Mouse (Mus musculus) yolk sac, embryonic 10.5 days (tissue): ENCODE measurements around the gene Ptdss2.

ENCODE experiments used
- DNase-seq: peaks from one replicate; pipeline ENCODE4 v3.0.0-alpha.2; 2017; ENCODE audit warnings: low spot score

Gene Ptdss2

GRCm38 (mm10) chr7:141173323-141173850, 51.2 kb downstream of the Ptdss2 start:
- DNase-seq, result no peak

GRCm38 (mm10) chr7:141175068-141175467, 52.9 kb downstream of the Ptdss2 start:
- no peak for DNase-seq

- DNase-seq, result peak; percentile 74
Measured at GRCm38 (mm10) chr7:141176173-141176572, 54.0 kb downstream of the Ptdss2 start.

- no peak for DNase-seq
Measured at GRCm38 (mm10) chr7:141188194-141188593, 66.0 kb downstream of the Ptdss2 start.

- DNase-seq, result no peak
Measured at GRCm38 (mm10) chr7:141188733-141189132, 66.6 kb downstream of the Ptdss2 start.

GRCm38 (mm10) chr7:141190220-141190619, 68.0 kb downstream of the Ptdss2 start:
- DNase-seq, result no peak

- no peak for DNase-seq
Measured at GRCm38 (mm10) chr7:141191036-141191435, 68.9 kb downstream of the Ptdss2 start.

GRCm38 (mm10) chr7:141191796-141192685, 69.9 kb downstream of the Ptdss2 start:
- DNase-seq, result no peak

GRCm38 (mm10) chr7:141192776-141193347, 70.7 kb downstream of the Ptdss2 start:
- no peak for DNase-seq

GRCm38 (mm10) chr7:141193348-141193856, 71.2 kb downstream of the Ptdss2 start:
- peak; percentile 70 for DNase-seq

GRCm38 (mm10) chr7:141193948-141194347, 71.8 kb downstream of the Ptdss2 start, which contains the start of the genes Hras and Lrrc56:
TSS of gene Hras (minus strand) at chr7:141194005.
TSS of gene Lrrc56 (plus strand) at chr7:141194157.
- DNase-seq, result peak; percentile 98

GRCm38 (mm10) chr7:141194409-141194808, 72.2 kb downstream of the Ptdss2 start:
- no peak for DNase-seq

- DNase-seq, result peak; percentile 88
Measured at GRCm38 (mm10) chr7:141194830-141195229, 72.6 kb downstream of the Ptdss2 start.

- DNase-seq, result no peak
Measured at GRCm38 (mm10) chr7:141195754-141196153, 73.6 kb downstream of the Ptdss2 start.

GRCm38 (mm10) chr7:141196619-141197282, 74.6 kb downstream of the Ptdss2 start:
- DNase-seq, result no peak

- DNase-seq, result no peak
Measured at GRCm38 (mm10) chr7:141198121-141198520, 75.9 kb downstream of the Ptdss2 start.

- no peak for DNase-seq
Measured at GRCm38 (mm10) chr7:141204546-141204945, 82.4 kb downstream of the Ptdss2 start.

GRCm38 (mm10) chr7:141205504-141205903, 83.3 kb downstream of the Ptdss2 start:
- DNase-seq, result no peak

- no peak for DNase-seq
Measured at GRCm38 (mm10) chr7:141206182-141206937, 84.2 kb downstream of the Ptdss2 start.
